Mouse (Mus musculus) heart, adult 2 months (tissue): ENCODE results near the gene Msh5.

Source experiments
- CTCF ChIP-seq: fragments of 200-600 bp; IDR thresholded peaks from 2 replicates; pipeline ENCODE4 v1.8.1; 2022; ENCODE audit warnings: antibody characterized with exemption, mild to moderate bottlenecking, moderate library complexity
- POLR2A ChIP-seq: fragments of 200-500 bp; IDR thresholded peaks from 2 replicates; pipeline ENCODE4 v1.6.1; 2011; ENCODE audit warnings: mild to moderate bottlenecking, low read depth, low read length, control low read depth; ENCODE audit not compliant: insufficient read depth

DNA sequence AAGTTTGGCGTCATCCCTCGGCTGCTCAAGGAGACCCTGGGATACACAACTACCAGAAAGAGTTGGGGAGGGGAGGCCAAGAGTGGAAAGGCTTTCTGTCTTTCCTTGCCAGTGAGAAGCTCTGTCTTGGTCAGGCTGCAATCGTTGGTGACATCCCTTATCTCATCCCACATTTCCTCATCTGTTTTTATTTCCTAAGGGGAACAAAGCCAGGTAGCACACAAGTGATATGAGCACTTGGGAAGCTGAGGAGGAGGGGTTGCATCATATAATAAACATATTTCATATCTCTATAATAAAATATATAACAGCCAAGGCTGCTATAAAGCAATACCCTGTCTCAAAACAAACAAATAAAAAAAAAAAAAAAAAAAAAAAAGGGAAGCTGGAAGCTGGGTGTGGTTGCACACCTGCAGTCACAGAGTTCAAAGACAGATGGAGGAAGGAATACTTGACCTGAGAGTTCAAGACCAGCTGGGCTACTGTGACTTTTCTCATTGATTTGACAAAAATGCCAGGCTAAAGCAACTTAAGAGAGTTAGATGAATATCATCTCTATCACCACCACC is 37.5 kb upstream of the Msh5 start:
- TF ChIP-seq POLR2A (no peak), CTCF (no peak)
